ENCODE assay signal across 23 mouse cellular contexts in genomic region chr12:79527222-79527621, GRCm38 (mm10).
DNase-seq lines count a peak whose midpoint lies in the region; ATAC-seq lines count a peak whose summit lies in the region.
"Had no signal": no experiment of that assay in that cellular context is flagged by ENCODE, and none has a peak within 500 bp of the region (broad histone marks: within the 10 kb centered on the region; RNA-seq: fewer than 3 reads in every experiment).

No protein-coding gene starts in this region.

- H3K9me3 ChIP-seq in forebrain, embryonic 10.5 days, result peaks cover 9% of the 10 kb centered on the region; the same call in 1 of the 2 replicates
- H3K9me3 ChIP-seq in forebrain, embryonic 11.5 days (ENCODE audit: control insufficient read depth, low read length), result peaks cover 3% of the 10 kb centered on the region; the same call in 1 of the 2 replicates
- H3K9me3 ChIP-seq in lung, embryonic 16.5 days (ENCODE audit: control insufficient read depth, low read length), result 0 out of 2 replicates have a peak, but pooled peaks cover 4% of the 10 kb centered on the region
- H3K9me3 ChIP-seq in intestine, embryonic 16.5 days (ENCODE audit: control insufficient read depth, low read length), result no peaks in the 10 kb centered on the region; the same call in 1 of the 2 replicates
- H3K9me3 ChIP-seq: midbrain, embryonic 15.5 days had no signal

- peaks cover 6% of the 10 kb centered on the region for H3K36me3 ChIP-seq in forebrain, embryonic 10.5 days (replicated peaks)
- H3K36me3 ChIP-seq in forebrain, embryonic 11.5 days (ENCODE audit: control insufficient read depth, insufficient read depth, low read length), result no peaks in the 10 kb centered on the region
- no peaks in the 10 kb centered on the region for H3K36me3 ChIP-seq in lung, embryonic 16.5 days (ENCODE audit: control insufficient read depth, insufficient read depth, low read length)
- H3K36me3 ChIP-seq in intestine, embryonic 16.5 days (ENCODE audit: control insufficient read depth, insufficient read depth, low read length), result no peaks in the 10 kb centered on the region; the same call in 1 of the 2 replicates
- H3K36me3 ChIP-seq: hindbrain, embryonic 10.5 days; midbrain, embryonic 15.5 days had no signal

- WGBS in forebrain, embryonic 10.5 days, result 88% methylated on average over 3 of the region's 3 CpGs
- 73% methylated on average over 3 of the region's 3 CpGs for WGBS in forebrain, embryonic 11.5 days
- WGBS in lung, embryonic 16.5 days, result 65% methylated on average over 3 of the region's 3 CpGs
- WGBS in intestine, embryonic 16.5 days, result 63% methylated on average over 3 of the region's 3 CpGs

- intact Hi-C loops in left cerebral cortex, postnatal 25 days (cut with DNase I), result loop anchor here (5.0 kb wide), 1 partner anchor 605 kb away; no protein-coding TSS in a partner anchor

- H3K4me1 ChIP-seq in forebrain, embryonic 10.5 days, result peaks cover 64% of the 10 kb centered on the region
- peaks cover 13% of the 10 kb centered on the region for H3K4me1 ChIP-seq in forebrain, embryonic 11.5 days (replicated peaks; ENCODE audit: control insufficient read depth, insufficient read depth, low read length)
- peaks cover 33% of the 10 kb centered on the region for H3K4me1 ChIP-seq in lung, embryonic 16.5 days (replicated peaks; ENCODE audit: control insufficient read depth, insufficient read depth, low read length)
- peaks cover 29% of the 10 kb centered on the region for H3K4me1 ChIP-seq in intestine, embryonic 16.5 days (ENCODE audit: control insufficient read depth, insufficient read depth, low read length)

- no peak overlapping the region for H3K4me2 ChIP-seq in forebrain, embryonic 11.5 days (ENCODE audit: low read depth, low read length, severe bottlenecking)
- no peak overlapping the region for H3K4me2 ChIP-seq in lung, embryonic 16.5 days (ENCODE audit: low read depth, low read length)
- H3K4me2 ChIP-seq in intestine, embryonic 16.5 days (ENCODE audit: low read depth, low read length), result no peak overlapping the region
- H3K4me2 ChIP-seq: forebrain, embryonic 13.5 days; heart, embryonic 11.5 days; liver, embryonic 11.5 days; midbrain, embryonic 15.5 days had no signal

- H3K4me3 ChIP-seq in forebrain, embryonic 10.5 days, result no peak overlapping the region
- no peak overlapping the region for H3K4me3 ChIP-seq in forebrain, embryonic 11.5 days (ENCODE audit: low read depth, low read length)
- H3K4me3 ChIP-seq in lung, embryonic 16.5 days (ENCODE audit: low read length), result no peak overlapping the region
- no peak overlapping the region for H3K4me3 ChIP-seq in intestine, embryonic 16.5 days (ENCODE audit: low read length)
- H3K4me3 ChIP-seq: forebrain, embryonic 13.5 days; hindbrain, embryonic 10.5 days; left cerebral cortex, adult 2 months; midbrain, embryonic 15.5 days had no signal

- H3K27ac ChIP-seq in forebrain, embryonic 10.5 days, result peak overlapping the region; percentile 31; the same call in 1 of the 2 replicates
- no peak overlapping the region for H3K27ac ChIP-seq in forebrain, embryonic 11.5 days (ENCODE audit: low read depth, low read length)
- H3K27ac ChIP-seq in lung, embryonic 16.5 days (ENCODE audit: low read length), result peak overlapping the region; percentile 9; the same call in 1 of the 2 replicates
- H3K27ac ChIP-seq in intestine, embryonic 16.5 days (ENCODE audit: low read length), result peak overlapping the region; percentile 43; the same call in 1 of the 2 replicates
- H3K27ac ChIP-seq: forebrain, embryonic 13.5 days; hindbrain, embryonic 10.5 days; left cerebral cortex, adult 2 months; macrophage; midbrain, embryonic 15.5 days had no signal

- H3K9ac ChIP-seq in forebrain, embryonic 11.5 days (ENCODE audit: low read length), result no peak overlapping the region
- no peak overlapping the region for H3K9ac ChIP-seq in lung, embryonic 16.5 days (ENCODE audit: low read length)
- H3K9ac ChIP-seq in intestine, embryonic 16.5 days (ENCODE audit: low read depth, low read length), result no peak overlapping the region
- H3K9ac ChIP-seq: forebrain, embryonic 13.5 days; liver, postnatal 0 days; midbrain, embryonic 15.5 days had no signal

- H3K27me3 ChIP-seq in forebrain, embryonic 10.5 days (ENCODE audit: poor library complexity, severe bottlenecking), result peaks cover 30% of the 10 kb centered on the region
- H3K27me3 ChIP-seq in forebrain, embryonic 11.5 days (ENCODE audit: control insufficient read depth, insufficient read depth, low read length), result peaks cover 2% of the 10 kb centered on the region; the same call in 1 of the 2 replicates
- no peaks in the 10 kb centered on the region for H3K27me3 ChIP-seq in lung, embryonic 16.5 days (ENCODE audit: control insufficient read depth, insufficient read depth, low read depth, low read length)
- H3K27me3 ChIP-seq in intestine, embryonic 16.5 days (replicated peaks; ENCODE audit: control insufficient read depth, insufficient read depth, low read length), result no peaks in the 10 kb centered on the region
- H3K27me3 ChIP-seq: forebrain, embryonic 13.5 days; midbrain, embryonic 15.5 days had no signal

- DNase-seq in forebrain, embryonic 10.5 days (ENCODE audit: extremely low spot score, low spot score), result no peak
- no peak for DNase-seq in forebrain, embryonic 11.5 days (ENCODE audit: low spot score)
- no peak for DNase-seq in lung, postnatal 10 days
- no peak for DNase-seq in natural killer cell, adult 2 months (ENCODE audit: low spot score in 2 of 2)
- DNase-seq in left cerebral cortex, postnatal 25 days (ENCODE audit: low spot score in 2 of 2), result no peak
- DNase-seq: adrenal gland, postnatal 25 days; cerebellum, adult 11 months; cerebellum, adult 9-11 months; kidney, adult 18-20 months; kidney, postnatal 4 days; left cerebral cortex, postnatal 4 days; liver, postnatal 0 days; thymus, postnatal 14 days had no signal

- ATAC-seq in forebrain, embryonic 11.5 days (replicated peaks; ENCODE audit: low FRiP score), result no peak
- ATAC-seq in lung, embryonic 16.5 days (ENCODE audit: low read depth), result no peak
- ATAC-seq in intestine, embryonic 16.5 days, result no peak
- ATAC-seq: forebrain, embryonic 13.5 days; hindbrain, embryonic 16.5 days; liver, postnatal 0 days; midbrain, embryonic 15.5 days had no signal
